Mouse (Mus musculus): ENCODE results near the gene Timm10. TPM values are rescaled to one million over a fixed set of nuclear protein-coding genes. Genes with fewer than 3 reads are reported as not detected.
"Not testable (repeated sequence)": the region's sequence is repeated elsewhere in the genome, so short reads cannot be mapped to it uniquely, and the experiment has no call there.

The Timm10 gene
- total RNA-seq (2015) (40.2 and 55.6 TPM in 2 replicates), total RNA-seq (2017) (39.6 and 46.2 TPM in 2 replicates)

DNA sequence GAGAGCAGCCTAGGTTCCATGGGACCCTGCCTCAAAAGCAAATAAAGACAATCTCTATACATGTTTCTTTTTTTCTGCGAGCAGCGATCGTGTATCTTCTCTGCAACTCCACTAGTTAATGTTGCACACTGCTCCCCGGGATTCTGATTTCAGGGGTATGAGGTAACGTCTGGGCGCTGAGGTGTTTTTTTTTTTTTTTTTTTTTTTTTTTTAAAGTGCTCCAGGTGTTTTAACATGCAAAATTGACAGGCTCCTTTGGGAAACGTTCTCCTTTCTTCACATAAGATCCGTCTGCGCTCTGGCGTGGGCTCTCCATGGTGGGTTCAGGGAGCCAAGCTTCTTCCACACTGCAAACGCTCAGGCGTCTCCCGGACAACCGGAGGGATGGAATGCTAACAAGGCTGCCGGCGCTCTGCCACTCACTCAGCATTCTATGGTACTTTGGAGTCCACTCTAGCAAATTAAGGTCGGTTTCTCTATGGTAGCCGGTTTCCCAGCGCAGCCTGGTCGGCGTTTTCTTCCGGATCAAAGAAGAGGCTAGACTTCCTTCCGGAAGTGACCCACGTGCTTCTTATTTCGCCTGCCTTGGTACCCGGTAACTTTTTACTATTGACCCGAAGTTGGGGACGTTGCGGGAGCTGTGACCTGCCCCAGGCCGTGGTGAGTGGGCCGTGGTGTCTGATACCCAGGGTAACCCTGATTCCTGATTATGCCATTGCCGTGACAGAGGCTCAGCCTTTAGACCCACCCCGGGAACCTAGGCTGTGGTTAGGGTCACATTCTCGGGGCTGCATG is at the start of gene Timm10:
TSS of gene Timm10 (plus strand) at position 510 of the 795 bp plus-strand sequence.
- peak; percentile 90 for ATAC-seq (replicated peaks; ENCODE audit: poor library complexity)

GRCm38 (mm10) chr2:84777706-84778105 is 49.1 kb upstream of the Timm10 start:
- no peak for ATAC-seq (replicated peaks; ENCODE audit: poor library complexity)

DNA sequence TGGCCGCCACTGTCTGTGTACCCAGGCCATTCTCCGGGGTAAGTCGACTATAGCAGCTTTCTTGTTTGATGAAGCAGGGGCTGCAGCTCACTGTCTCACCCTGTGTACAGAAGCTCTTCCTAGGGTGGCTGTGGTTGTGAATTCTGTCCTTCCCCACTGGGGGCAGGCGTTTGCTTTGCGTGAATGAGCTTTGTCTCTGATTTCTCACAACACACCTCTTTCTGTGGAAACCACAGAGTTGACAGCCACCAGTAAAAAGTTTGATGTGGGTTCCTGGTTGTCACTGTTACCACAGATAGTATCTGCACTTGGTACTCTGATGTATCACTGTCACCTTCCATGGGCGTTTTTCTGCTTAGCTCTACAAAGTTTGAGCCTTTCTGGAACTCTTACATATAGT is 47.6 kb upstream of the Timm10 start:
- peak; percentile 90 for ATAC-seq (replicated peaks; ENCODE audit: poor library complexity)

- ATAC-seq (replicated peaks; ENCODE audit: poor library complexity), result peak; percentile 75
Measured at GRCm38 (mm10) chr2:84783315-84783714, 43.5 kb upstream of the Timm10 start.

- no peak for ATAC-seq (replicated peaks; ENCODE audit: poor library complexity)
Measured at GRCm38 (mm10) chr2:84783840-84784566, 42.8 kb upstream of the Timm10 start.

GRCm38 (mm10) chr2:84788316-84788715 is 38.5 kb upstream of the Timm10 start:
- ATAC-seq (replicated peaks; ENCODE audit: poor library complexity), result peak; percentile 27; the same call in 1 of the 2 replicates

GRCm38 (mm10) chr2:84790418-84790817 is 36.4 kb upstream of the Timm10 start:
- ATAC-seq (replicated peaks; ENCODE audit: poor library complexity), result no peak

GRCm38 (mm10) chr2:84792516-84792915 is 34.3 kb upstream of the Timm10 start:
- no peak for ATAC-seq (replicated peaks; ENCODE audit: poor library complexity)

DNA sequence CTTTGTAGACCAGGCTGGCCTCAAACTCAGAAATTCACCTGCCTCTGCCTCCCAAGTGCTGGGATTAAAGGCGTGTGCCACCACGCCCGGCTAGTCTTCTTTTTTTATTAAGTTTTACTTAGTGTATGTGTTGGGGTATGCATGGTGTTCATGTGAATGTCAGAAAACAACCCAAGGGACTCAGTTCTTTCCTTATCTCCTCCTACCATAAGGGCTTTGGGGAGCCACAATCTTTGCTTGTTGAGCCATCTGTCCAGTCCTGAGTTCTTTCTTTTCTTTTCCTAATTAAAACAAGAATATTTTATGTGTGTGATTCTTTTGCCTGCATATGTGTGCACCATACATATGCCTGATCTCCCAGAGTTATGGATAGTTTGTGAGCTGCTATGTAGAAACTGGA is 33.6 kb upstream of the Timm10 start:
- ATAC-seq (replicated peaks; ENCODE audit: poor library complexity), result peak; percentile 75

DNA sequence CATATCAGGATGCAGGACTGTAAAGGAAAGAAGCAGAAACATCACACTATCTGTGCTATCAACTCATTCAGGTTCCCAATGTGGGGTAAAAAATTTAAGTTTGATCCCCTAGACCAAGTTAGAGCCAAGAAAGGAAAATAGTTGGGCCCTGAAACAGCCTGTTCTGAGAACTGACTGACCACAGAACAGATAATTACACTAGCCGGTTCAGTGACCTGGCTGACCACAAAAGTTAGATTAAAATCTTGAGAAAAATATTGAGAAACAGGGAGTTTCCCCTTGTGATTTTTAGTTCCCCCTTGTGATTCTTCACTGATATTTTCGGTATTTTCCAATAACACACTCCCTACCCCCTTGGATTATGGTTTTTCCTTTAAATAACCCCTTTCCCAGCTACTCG is 32.9 kb upstream of the Timm10 start:
- ATAC-seq (replicated peaks; ENCODE audit: poor library complexity), result no peak

DNA sequence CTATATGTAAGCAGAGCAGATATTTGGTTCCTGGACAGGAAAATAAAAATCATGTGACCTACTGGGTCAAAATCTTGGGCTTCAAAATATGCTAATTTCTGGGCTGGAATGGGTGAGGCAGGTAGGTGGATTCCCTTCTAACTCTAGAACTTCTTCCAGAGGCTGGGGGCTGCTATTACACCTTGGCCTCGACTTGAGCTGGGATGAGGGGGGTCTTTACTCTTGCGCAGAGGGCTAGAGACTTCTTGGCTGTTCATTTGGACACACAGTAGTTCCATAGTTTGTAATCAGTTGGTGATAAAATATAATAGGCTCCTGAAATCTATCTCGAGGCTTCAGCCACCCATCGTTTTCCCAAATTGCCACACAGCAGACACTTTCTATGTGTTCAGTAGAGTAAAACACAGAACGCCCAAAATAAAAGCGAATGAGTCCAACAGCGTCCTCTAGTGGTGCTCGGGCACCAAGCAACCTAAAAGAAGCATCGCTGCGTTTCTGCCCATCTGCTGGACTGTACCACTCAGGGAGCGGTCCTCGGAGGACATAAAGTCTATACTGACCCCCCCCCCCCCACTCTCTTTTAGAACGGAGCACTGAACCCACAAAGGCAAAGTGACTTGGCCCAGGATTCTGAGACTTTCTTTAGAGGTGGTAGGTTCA is 28.8 kb upstream of the Timm10 start:
- ATAC-seq (replicated peaks; ENCODE audit: poor library complexity), result peak; percentile 59

DNA sequence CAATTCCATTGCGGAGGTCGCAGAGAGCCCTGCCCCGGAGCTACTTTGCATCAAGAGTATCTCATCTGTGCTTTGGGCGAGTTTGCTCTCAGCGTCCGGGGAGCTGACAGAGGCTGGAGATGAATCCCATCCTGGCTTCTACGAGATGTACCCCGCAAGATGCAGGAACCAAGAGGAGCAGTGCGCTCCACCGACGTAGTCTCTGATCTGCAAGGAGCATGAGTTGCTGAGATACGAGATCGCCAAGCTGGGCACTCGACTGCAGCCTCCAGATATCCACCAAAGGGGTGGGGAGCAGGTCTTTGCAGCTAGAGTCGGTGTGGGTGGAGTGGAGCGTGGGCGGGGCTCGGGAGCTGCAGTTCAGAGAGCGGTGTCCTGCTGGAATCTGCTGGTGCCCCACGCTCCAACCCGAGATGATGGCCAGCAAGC is 28.3 kb upstream of the Timm10 start, which contains the start of gene Ube2l6:
TSS of gene Ube2l6 (plus strand) at position 336 of the 429 bp plus-strand sequence.
- peak; percentile 87 for ATAC-seq (replicated peaks; ENCODE audit: poor library complexity)

- ATAC-seq (replicated peaks; ENCODE audit: poor library complexity), result peak; percentile 67
Measured at GRCm38 (mm10) chr2:84799041-84799561, 27.7 kb upstream of the Timm10 start.

DNA sequence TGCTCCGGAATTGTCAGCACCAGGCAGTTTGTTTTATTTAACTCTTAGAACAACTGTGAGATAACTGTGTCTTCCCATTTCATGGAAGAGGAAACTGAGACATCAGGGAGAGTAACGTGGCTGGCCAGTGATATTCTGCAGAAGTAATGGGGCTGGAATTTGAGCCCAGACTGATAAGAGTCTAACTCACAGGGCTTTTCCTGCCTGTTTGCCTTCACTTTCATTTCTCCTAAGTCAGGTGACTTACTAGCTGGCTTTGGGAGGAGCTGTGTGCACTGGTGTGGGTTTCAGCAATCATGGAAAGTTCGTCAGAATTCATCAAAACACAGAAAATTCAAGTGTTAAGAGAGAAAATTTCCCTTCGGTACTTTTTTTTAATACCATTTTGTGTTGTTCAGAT is 26.5 kb upstream of the Timm10 start:
- ATAC-seq (replicated peaks; ENCODE audit: poor library complexity), result 0 out of 2 replicates have a peak, but pooled peaks have one; percentile 20

GRCm38 (mm10) chr2:84801223-84801622 is 25.6 kb upstream of the Timm10 start:
- ATAC-seq (replicated peaks; ENCODE audit: poor library complexity), result not testable (repeated sequence)

DNA sequence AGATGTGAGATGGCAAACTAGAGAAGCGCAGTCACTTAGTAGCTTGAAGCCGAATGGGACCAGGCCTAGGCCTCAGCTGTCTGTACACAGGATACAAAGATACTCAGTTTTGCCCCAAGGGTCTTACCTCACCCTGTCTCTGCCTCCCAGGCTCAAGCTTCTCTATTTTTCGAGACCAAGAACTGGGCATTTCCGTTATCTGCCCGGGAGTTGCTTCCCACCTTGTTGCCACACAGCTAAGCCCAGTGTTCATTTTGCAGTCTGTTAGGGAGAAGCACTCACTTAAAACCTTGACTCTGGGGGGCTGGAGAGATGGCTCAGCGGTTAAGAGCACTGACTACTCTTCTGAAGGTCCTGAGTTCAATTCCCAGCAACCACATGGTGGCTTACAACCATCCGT is 22.8 kb upstream of the Timm10 start:
- peak; percentile 58 for ATAC-seq (replicated peaks; ENCODE audit: poor library complexity)

GRCm38 (mm10) chr2:84806546-84806945 is 20.3 kb upstream of the Timm10 start:
- no peak for ATAC-seq (replicated peaks; ENCODE audit: poor library complexity)

- ATAC-seq (replicated peaks; ENCODE audit: poor library complexity), result no peak
Measured at GRCm38 (mm10) chr2:84809330-84809729, 17.5 kb upstream of the Timm10 start.

DNA sequence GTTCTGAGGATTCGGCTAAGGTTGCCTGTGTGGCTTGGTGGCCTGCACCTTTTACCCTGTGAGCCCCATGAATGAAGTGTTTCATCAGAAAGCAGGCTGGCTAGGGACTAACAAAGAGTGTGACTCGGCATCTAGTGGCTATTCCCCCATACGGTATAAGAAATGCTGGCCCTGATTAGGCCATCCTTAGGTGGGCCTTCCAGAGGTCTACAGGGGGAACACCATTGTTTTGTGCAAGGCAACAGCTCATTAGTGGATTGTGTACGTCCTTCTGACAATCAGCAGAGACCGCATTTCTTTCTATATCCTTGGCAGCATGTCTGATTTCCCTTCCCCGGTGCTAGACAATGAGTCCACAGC is 16.3 kb upstream of the Timm10 start:
- ATAC-seq (replicated peaks; ENCODE audit: poor library complexity), result no peak

DNA sequence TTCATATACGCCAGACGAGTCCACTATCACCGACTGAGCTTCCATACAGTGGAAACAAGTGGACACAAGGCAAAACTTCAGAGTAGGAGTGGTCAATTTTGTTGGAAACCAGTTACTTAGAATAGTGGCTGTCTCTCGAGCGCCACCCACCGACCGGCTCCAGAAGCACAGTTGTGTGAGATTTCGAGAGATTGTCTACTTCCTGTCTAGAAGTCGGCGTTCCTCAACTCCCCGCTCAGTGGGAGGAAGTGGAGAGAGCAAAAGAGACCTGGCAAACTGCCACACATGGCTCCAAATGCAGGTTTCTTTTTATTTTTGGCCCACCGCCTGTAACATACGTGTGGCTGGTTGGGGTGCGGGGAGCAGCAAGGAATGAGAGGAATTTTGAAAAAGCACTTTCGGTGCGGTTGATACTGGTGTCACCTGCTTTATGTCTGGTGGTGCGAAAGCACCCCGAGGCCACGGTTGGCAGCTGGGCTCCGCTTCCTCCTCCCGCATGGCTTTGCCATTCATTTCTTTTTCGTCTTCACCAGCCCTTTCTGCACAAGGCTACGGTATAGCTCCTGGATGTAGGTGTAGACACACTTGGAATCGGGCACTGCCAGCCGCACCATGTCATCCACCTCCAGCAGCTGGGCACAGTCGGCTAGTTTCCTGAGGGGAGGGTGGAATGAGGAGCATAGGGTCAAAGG is 15.8 kb upstream of the Timm10 start:
- peak; percentile 77 for ATAC-seq (replicated peaks; ENCODE audit: poor library complexity)

DNA sequence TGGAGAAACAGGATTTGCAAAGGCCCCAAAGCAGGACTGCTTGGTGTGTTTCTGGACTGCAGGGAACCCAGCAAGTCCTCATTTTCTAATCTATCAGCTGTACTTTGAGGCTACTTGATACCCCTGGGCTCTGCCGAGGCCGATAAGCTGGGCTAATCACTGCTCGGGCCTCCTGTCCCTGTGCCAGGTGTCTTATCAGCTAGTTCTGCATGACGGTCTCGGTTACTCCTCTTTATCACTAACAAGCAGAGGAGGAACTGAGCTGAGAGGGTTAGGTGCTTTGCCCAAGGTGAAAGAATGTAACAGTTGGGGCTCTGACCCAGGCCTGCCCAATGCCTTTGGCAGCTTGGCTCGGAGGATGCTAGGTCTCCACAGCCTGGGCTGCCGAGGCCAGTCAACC is 14.9 kb upstream of the Timm10 start:
- ATAC-seq (replicated peaks; ENCODE audit: poor library complexity), result peak; percentile 84

Measured in megakaryocyte progenitor cell, adult 5-6 weeks (primary cell).